Mouse (Mus musculus) forebrain, embryonic 11.5 days (tissue): ENCODE measurements around the gene Art3. TPM values are rescaled to one million over a fixed set of nuclear protein-coding genes. Genes with fewer than 3 reads are reported as not detected.

Experiments
- ATAC-seq: fragments of 200-750 bp; cut with Nextera tagmentation; replicated peaks from 2 replicates; pipeline ENCODE4 v1.8.0; 2017; ENCODE audit warnings: moderate TSS enrichment; ENCODE audit not compliant: low FRiP score
- DNase-seq: peaks from one replicate; pipeline ENCODE4 v3.0.0-alpha.2; 2017; ENCODE audit warnings: low spot score
- H3K27ac ChIP-seq: fragments of 300-500 bp; sonication (generic); 2 replicates; pipeline ENCODE4 v1.5.1; 2014; ENCODE audit warnings: low read depth, low read length
- H3K27me3 ChIP-seq: fragments of 300-500 bp; sonication (generic); 2 replicates; pipeline ENCODE4 v1.6.1; 2014; ENCODE audit warnings: mild to moderate bottlenecking, low read length, mixed read lengths; ENCODE audit not compliant: control insufficient read depth, insufficient read depth
- H3K36me3 ChIP-seq: fragments of 300-500 bp; sonication (generic); 2 replicates; pipeline ENCODE4 v1.6.1; 2014; ENCODE audit warnings: mild to moderate bottlenecking, low read length, moderate library complexity, mixed read lengths; ENCODE audit not compliant: control insufficient read depth, insufficient read depth
- H3K4me1 ChIP-seq: fragments of 300-500 bp; sonication (generic); replicated peaks from 2 replicates; pipeline ENCODE4 v1.6.1; 2014; ENCODE audit warnings: low read length, mixed read lengths; ENCODE audit not compliant: control insufficient read depth, insufficient read depth
- H3K4me2 ChIP-seq: fragments of 300-500 bp; sonication (generic); 2 replicates; pipeline ENCODE4 v1.6.1; 2014; ENCODE audit warnings: low read depth, mild to moderate bottlenecking, low read length, moderate library complexity, mixed read lengths; ENCODE audit not compliant: severe bottlenecking
- H3K4me3 ChIP-seq: fragments of 300-500 bp; sonication (generic); 2 replicates; pipeline ENCODE4 v1.5.1; 2014; ENCODE audit warnings: low read depth, low read length
- H3K9ac ChIP-seq: fragments of 300-500 bp; sonication (generic); 2 replicates; pipeline ENCODE4 v1.6.1; 2014; ENCODE audit warnings: low read length
- H3K9me3 ChIP-seq: fragments of 300-500 bp; sonication (generic); 2 replicates; pipeline ENCODE4 v1.6.1; 2016; ENCODE audit warnings: low read length, mixed read lengths; ENCODE audit not compliant: control insufficient read depth
- WGBS: fragments of 180-500 bp; shearing (Covaris S2); extraction: QIAGEN DNeasy Blood & Tissue Kit; methylation state at CpG from one replicate; pipeline ENCODE4 v1.1.7; 2014; 5-methylcytosine and 5-hydroxymethylcytosine counted together
- polyA plus RNA-seq: library from polyadenylated mRNA; unstranded; fragments of >200 nt; fragmentation: Nextera tagmentation; extraction: Ambion mirVana; gene quantifications from 2 replicates; pipeline ENCODE4 v1.2.1, GENCODE M21; 2014

The Art3 gene
- polyA plus RNA-seq, 1 experiment from 2014 or later, result 0.75 TPM

- ATAC-seq (no peak), DNase-seq (no peak)
- H3K27me3 ChIP-seq, result no peaks in the 10 kb centered on the region
- no peak overlapping the region for H3K9ac ChIP-seq
- H3K4me3 ChIP-seq, result no peak overlapping the region
- WGBS, result 86% methylated on average over 6 of the region's 6 CpGs
- no peaks in the 10 kb centered on the region for H3K36me3 ChIP-seq
- no peaks in the 10 kb centered on the region for H3K9me3 ChIP-seq
- no peak overlapping the region for H3K4me2 ChIP-seq
- no peak overlapping the region for H3K27ac ChIP-seq
- H3K4me1 ChIP-seq, result no peaks in the 10 kb centered on the region
Measured at GRCm38 (mm10) chr5:92327367-92327766, 4.3 kb upstream of the Art3 start.

DNA sequence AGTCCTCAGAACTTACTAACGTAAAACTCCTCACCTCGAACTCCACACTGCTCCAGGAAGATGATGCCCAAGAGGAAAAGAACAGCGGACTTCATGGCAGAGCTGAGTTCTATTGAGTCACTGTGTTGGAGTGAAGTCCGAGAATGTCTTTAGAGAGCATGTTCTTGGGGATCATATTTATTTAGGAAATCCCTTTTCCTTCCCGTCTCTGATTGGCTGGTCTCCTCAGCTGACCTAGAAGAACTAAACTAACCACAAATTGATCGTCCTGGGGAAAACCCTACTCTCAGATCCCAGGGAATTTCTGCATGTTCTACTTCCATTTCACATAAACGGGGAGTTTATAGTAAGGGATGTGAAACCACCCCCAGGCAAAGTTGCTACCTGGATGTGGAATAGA, 3.7 kb upstream of the Art3 start, which contains the start of gene Cxcl9:
Gene Cxcl9 (minus strand): TSS at position 151 of the 400 bp plus-strand sequence.
- H3K27me3 ChIP-seq, result no peaks in the 10 kb centered on the region
- H3K36me3 ChIP-seq, result no peaks in the 10 kb centered on the region
- ATAC-seq (no peak), DNase-seq (no peak)
- H3K9ac ChIP-seq, result no peak within 1 kb of the TSS
- H3K9me3 ChIP-seq, result no peaks in the 10 kb centered on the region
- H3K4me3 ChIP-seq, result no peak within 1 kb of the TSS
- H3K4me2 ChIP-seq, result no peak within 1 kb of the TSS
- H3K27ac ChIP-seq, result no peak within 1 kb of the TSS
- 90% methylated on average over 7 of the region's 7 CpGs for WGBS
- H3K4me1 ChIP-seq, result no peaks in the 10 kb centered on the region

DNA sequence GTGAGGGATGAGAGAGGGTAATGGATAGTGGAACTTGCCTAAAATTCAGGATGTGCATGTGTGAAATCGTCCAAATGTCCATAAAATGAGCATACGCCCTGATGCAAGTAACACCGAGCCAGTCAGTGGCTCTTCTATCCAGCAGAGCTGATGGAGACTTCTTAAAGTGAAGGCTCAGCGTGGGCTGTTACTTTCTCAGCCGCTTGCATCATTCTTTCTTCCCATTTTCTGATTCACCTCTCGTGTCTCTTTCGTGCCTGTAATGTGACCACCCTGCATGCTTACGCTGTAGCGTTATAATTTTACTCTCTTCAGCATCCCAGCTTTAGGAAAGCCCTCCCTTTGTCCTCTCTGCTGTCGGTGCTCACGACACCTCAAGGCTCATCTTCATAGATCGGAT, 505 bp upstream of the Art3 start:
- Histone ChIP-seq H3K9ac (no peak overlapping the region), H3K4me2 (no peak overlapping the region), H3K9me3 (no peaks in the 10 kb centered on the region), H3K4me1 (no peaks in the 10 kb centered on the region), H3K36me3 (no peaks in the 10 kb centered on the region), H3K4me3 (no peak overlapping the region), H3K27me3 (no peaks in the 10 kb centered on the region), H3K27ac (no peak overlapping the region)
- ATAC-seq (no peak), DNase-seq (no peak)
- 91% methylated on average over 12 of the region's 12 CpGs for WGBS

GRCm38 (mm10) chr5:92332359-92332840, 773 bp downstream of the Art3 start:
- H3K27ac ChIP-seq, result no peak overlapping the region
- H3K36me3 ChIP-seq, result no peaks in the 10 kb centered on the region
- ATAC-seq (no peak), DNase-seq (no peak)
- H3K27me3 ChIP-seq, result no peaks in the 10 kb centered on the region
- H3K9ac ChIP-seq, result no peak overlapping the region
- WGBS, result 84% methylated on average over 9 of the region's 9 CpGs
- no peaks in the 10 kb centered on the region for H3K4me1 ChIP-seq
- H3K4me3 ChIP-seq, result no peak overlapping the region
- H3K9me3 ChIP-seq, result no peaks in the 10 kb centered on the region
- H3K4me2 ChIP-seq, result no peak overlapping the region

GRCm38 (mm10) chr5:92336743-92337142, 5.1 kb downstream of the Art3 start:
- no peaks in the 10 kb centered on the region for H3K9me3 ChIP-seq
- ATAC-seq, result no peak
- H3K27ac ChIP-seq, result no peak overlapping the region
- no peak for DNase-seq
- no peaks in the 10 kb centered on the region for H3K4me1 ChIP-seq
- WGBS, result 90% methylated on average over 3 of the region's 3 CpGs
- no peak overlapping the region for H3K9ac ChIP-seq
- no peak overlapping the region for H3K4me3 ChIP-seq
- no peaks in the 10 kb centered on the region for H3K27me3 ChIP-seq
- no peaks in the 10 kb centered on the region for H3K36me3 ChIP-seq
- H3K4me2 ChIP-seq, result no peak overlapping the region

DNA sequence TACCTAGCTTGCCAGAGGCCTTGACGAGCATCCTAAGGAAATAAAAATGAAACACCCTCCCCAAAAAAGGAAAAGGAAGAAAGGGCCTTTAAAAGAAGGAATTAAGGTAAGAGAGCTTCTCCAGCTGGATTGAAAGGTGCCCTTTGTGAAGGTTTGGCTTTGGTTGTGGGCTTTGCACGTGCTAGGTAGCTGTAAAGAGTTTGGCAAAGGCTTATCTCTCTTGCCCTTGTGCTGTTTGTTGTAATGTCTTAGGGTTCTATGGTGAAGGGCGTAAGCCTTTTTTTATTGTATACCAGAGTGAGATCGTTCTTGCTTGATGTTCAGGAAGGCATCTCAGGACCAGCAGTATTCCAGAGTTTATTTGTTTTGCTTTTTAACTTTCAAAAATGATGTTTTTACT, 9.0 kb downstream of the Art3 start:
- no peaks in the 10 kb centered on the region for H3K27me3 ChIP-seq
- DNase-seq, result no peak
- WGBS, result 73% methylated on average over 4 of the region's 4 CpGs

DNA sequence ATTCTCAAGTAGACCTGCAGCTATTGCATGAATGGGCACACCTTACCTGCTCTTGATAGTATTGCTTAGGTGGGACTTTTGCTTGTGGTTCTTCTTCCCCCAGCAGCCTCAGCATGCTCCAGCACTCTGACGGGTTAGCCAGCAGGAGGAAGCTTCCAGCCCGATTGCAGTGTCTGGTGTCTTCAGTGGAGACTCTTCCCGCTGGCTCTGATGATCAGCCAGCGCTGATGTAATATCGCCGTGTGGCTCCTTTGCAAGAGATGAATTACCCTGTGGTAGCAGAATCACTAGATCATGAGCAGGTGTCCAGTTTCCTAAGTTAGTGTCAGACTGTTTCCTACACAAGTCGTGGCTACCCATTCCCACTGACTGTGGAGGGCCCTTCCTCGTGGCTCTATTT, 13.4 kb downstream of the Art3 start:
- no peak for DNase-seq
- Histone ChIP-seq H3K36me3 (no peaks in the 10 kb centered on the region), H3K4me2 (no peak overlapping the region), H3K4me1 (peaks cover 2% of the 10 kb centered on the region; the same call in 1 of the 2 replicates), H3K4me3 (no peak overlapping the region), H3K27me3 (no peaks in the 10 kb centered on the region), H3K9ac (no peak overlapping the region), H3K9me3 (no peaks in the 10 kb centered on the region), H3K27ac (no peak overlapping the region)
- ATAC-seq, result no peak
- WGBS, result 91% methylated on average over 8 of the region's 8 CpGs

More for the DNA sequence above, 9.0 kb downstream of the Art3 start:
- no peak overlapping the region for H3K27ac ChIP-seq
- H3K4me3 ChIP-seq, result no peak overlapping the region
- H3K4me2 ChIP-seq, result no peak overlapping the region
- H3K9me3 ChIP-seq, result no peaks in the 10 kb centered on the region
- ATAC-seq, result no peak
- no peaks in the 10 kb centered on the region for H3K36me3 ChIP-seq
- no peak overlapping the region for H3K9ac ChIP-seq
- no peaks in the 10 kb centered on the region for H3K4me1 ChIP-seq

- Histone ChIP-seq H3K27ac (no peak within 1 kb of the TSS), H3K9me3 (no peaks in the 10 kb centered on the region), H3K36me3 (no peaks in the 10 kb centered on the region), H3K4me2 (peak within 1 kb of the TSS; percentile 20; the same call in 1 of the 2 replicates), H3K4me1 (peaks cover 2% of the 10 kb centered on the region; the same call in 1 of the 2 replicates), H3K4me3 (no peak within 1 kb of the TSS), H3K9ac (no peak within 1 kb of the TSS), H3K27me3 (no peaks in the 10 kb centered on the region)
- WGBS, result 23% methylated on average over 14 of the region's 14 CpGs
- peak; percentile 55 for DNase-seq
- ATAC-seq, result 0 out of 2 replicates have a peak, but pooled peaks have one; percentile 33
Measured at GRCm38 (mm10) chr5:92348794-92349413, 17.3 kb downstream of the Art3 start, which contains the start of gene Cxcl10. Gene Cxcl10, minus strand, starts transcription at chr5:92348889.

GRCm38 (mm10) chr5:92349731-92350130, 18.1 kb downstream of the Art3 start:
- H3K27me3 ChIP-seq, result no peaks in the 10 kb centered on the region
- H3K4me3 ChIP-seq, result no peak overlapping the region
- WGBS, result 81% methylated on average over 7 of the region's 7 CpGs
- H3K36me3 ChIP-seq, result no peaks in the 10 kb centered on the region
- no peak for DNase-seq
- H3K9me3 ChIP-seq, result no peaks in the 10 kb centered on the region
- no peak overlapping the region for H3K9ac ChIP-seq
- no peak overlapping the region for H3K4me2 ChIP-seq
- no peak for ATAC-seq
- H3K27ac ChIP-seq, result no peak overlapping the region
- peaks cover 2% of the 10 kb centered on the region; the same call in 1 of the 2 replicates for H3K4me1 ChIP-seq
